Mouse (Mus musculus): ENCODE results near the gene Pygo2.

DNA sequence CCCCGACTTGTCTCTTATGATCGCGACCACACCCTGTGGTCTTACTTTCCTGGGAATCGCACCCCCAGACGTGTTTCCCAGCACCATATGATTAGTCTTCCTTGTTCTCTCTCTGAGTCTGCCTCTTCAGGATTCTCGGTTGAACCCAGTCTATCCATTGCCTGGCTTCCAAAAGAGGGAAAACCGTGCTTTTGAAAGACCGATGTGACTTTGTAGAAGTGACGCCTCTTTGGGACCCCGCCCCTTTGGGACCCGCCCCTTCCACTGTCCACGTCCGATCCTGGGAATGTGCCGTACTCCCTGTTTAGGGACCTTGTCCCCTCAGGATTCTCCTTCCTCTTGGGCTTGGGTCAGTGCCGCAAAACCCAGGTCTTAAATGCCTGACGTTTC lies 11.2 kb upstream of the Pygo2 start:
- TF ChIP-seq CTCF (IDR thresholded peaks at IDR 0.05; ENCODE audit: control insufficient read depth, insufficient read depth, insufficient replicate concordance, low read depth, low read length), result no peak
- TF ChIP-seq POLR2A (IDR thresholded peaks at IDR 0.05; ENCODE audit: control insufficient read depth, low read depth, low read length), result no peak; the same call in 1 of the 2 replicates

All from testis, adult 2 months (tissue).